Mouse (Mus musculus) liver, embryonic 14.5 days (tissue): Measurements from ENCODE around the gene Abracl. TPM values are rescaled to one million over a fixed set of nuclear protein-coding genes. Genes with fewer than 3 reads are reported as not detected.

Experiments used
- ATAC-seq: fragments of 200-750 bp; cut with Nextera tagmentation; 2 replicates; pipeline ENCODE4 v1.8.0; 2017; ENCODE audit warnings: moderate number of reproducible peaks, mild to moderate bottlenecking, moderate library complexity; ENCODE audit not compliant: insufficient read depth
- DNase-seq, 3 experiments: peaks; one replicate each; pipeline ENCODE4 v3.0.0-alpha.2; 2012 to 2013; ENCODE audit warnings: low read depth in 3 of 3, low spot score in 3 of 3
- H3K27ac ChIP-seq: fragments of 300-500 bp; sonication (generic); 2 replicates; pipeline ENCODE4 v1.5.1; 2014; ENCODE audit warnings: moderate library complexity, mild to moderate bottlenecking, control low read depth, inconsistent platforms
- H3K27me3 ChIP-seq: fragments of 300-500 bp; sonication (generic); 2 replicates; pipeline ENCODE4 v1.6.1; 2014; ENCODE audit warnings: mild to moderate bottlenecking, low read length, moderate library complexity; ENCODE audit not compliant: control insufficient read depth, insufficient read depth
- H3K36me3 ChIP-seq: fragments of 300-500 bp; sonication (generic); replicated peaks from 2 replicates; pipeline ENCODE4 v1.6.1; 2014; ENCODE audit warnings: low read depth; ENCODE audit not compliant: control insufficient read depth, insufficient read depth
- H3K4me1 ChIP-seq, 2 experiments: fragments of 200-500 bp in 1 of 2; fragments of 300-500 bp in 1 of 2; sonication (generic) in 1 of 2; replicated peaks; 2 replicates each; pipeline ENCODE4 v1.6.1; 2012 to 2014; ENCODE audit warnings: antibody characterized with exemption in 1 of 2, inconsistent platforms in 1 of 2, low read length in 1 of 2; ENCODE audit not compliant: control insufficient read depth in 2 of 2, insufficient read depth in 2 of 2
- H3K4me2 ChIP-seq: fragments of 300-500 bp; sonication (generic); 2 replicates; pipeline ENCODE4 v1.6.1; 2014; ENCODE audit warnings: low read depth, mild to moderate bottlenecking, control low read depth, moderate library complexity
- H3K4me3 ChIP-seq, 2 experiments: fragments of 200-500 bp in 1 of 2; fragments of 300-500 bp in 1 of 2; sonication (generic) in 1 of 2; 2 replicates each; pipeline ENCODE4 v1.5.1; 2012 to 2014; ENCODE audit warnings: low read depth in 2 of 2, low read length in 2 of 2, mild to moderate bottlenecking in 2 of 2, control low read depth in 1 of 2, inconsistent platforms in 1 of 2, moderate library complexity in 1 of 2; ENCODE audit not compliant: insufficient read depth in 1 of 2
- H3K9ac ChIP-seq: fragments of 300-500 bp; sonication (generic); replicated peaks from 2 replicates; pipeline ENCODE4 v1.6.1; 2014; ENCODE audit warnings: mild to moderate bottlenecking, control low read depth, moderate library complexity
- H3K9me3 ChIP-seq: fragments of 300-500 bp; sonication (generic); 2 replicates; pipeline ENCODE4 v1.6.1; 2016; ENCODE audit warnings: low read length, mixed read lengths; ENCODE audit not compliant: control insufficient read depth
- CTCF ChIP-seq: IDR thresholded peaks from 2 replicates; pipeline ENCODE4 v1.5.1; 2016; ENCODE audit warnings: antibody characterized with exemption, low read depth, control low read depth
- EP300 ChIP-seq: IDR thresholded peaks from 2 replicates; pipeline ENCODE4 v1.6.1; 2016; ENCODE audit warnings: antibody characterized with exemption, low read depth
- WGBS: fragments of 180-500 bp; shearing (Covaris S2); extraction: QIAGEN DNeasy Blood & Tissue Kit; methylation state at CpG from one replicate; pipeline ENCODE4 v1.1.7; 2014; ENCODE audit not compliant: insufficient replicate concordance; 5-methylcytosine and 5-hydroxymethylcytosine counted together
- polyA plus RNA-seq, 2 experiments: library from polyadenylated mRNA; depleted of rRNA in 1 of 2; stranded (reverse) in 1 of 2; unstranded in 1 of 2; fragments of >200 nt; fragmentation: Nextera tagmentation in 1 of 2; extraction: Ambion mirVana in 1 of 2; gene quantifications; 2 replicates each; pipeline versions ENCODE4 v1.2.1 to v1.2.3; 2012 to 2014

The Abracl gene
- polyA plus RNA-seq, 2 experiments = 37.2 to 71.1 TPM

DNA sequence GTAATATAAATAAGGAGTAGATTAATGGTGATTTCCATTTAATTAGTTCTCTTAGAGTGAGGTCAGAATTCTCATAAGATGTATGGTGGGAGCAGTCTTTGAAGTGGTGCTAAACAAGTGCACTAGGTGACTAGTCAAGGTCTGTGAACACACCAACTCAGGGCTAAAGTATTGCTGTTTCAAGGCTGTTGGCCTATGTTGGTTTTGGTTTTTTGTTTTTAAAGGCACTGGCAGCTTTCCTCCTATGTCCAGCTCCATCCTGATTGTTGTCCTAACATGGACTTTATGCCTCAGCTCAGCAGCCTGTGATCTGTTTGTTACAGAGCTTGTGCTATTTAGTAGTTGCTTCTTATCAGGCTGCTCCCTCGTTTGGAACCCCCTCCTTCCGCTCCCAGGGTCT lies 45.8 kb upstream of the Abracl start:
- no peak overlapping the region for H3K9ac ChIP-seq
- no peak overlapping the region for H3K27ac ChIP-seq
- peaks cover 0 to 19% of the 10 kb centered on the region in 2 experiments; a peak in 3 of 4 replicates for H3K4me1 ChIP-seq
- no peak for TF ChIP-seq EP300
- TF ChIP-seq CTCF = no peak
- DNase-seq = no peak
- WGBS = 46% methylated on average over 2 of the region's 2 CpGs
- ATAC-seq = no peak
- H3K27me3 ChIP-seq = no peaks in the 10 kb centered on the region
- H3K4me2 ChIP-seq = no peak overlapping the region
- no peaks in the 10 kb centered on the region for H3K9me3 ChIP-seq
- H3K4me3 ChIP-seq = no peak overlapping the region
- H3K36me3 ChIP-seq = no peaks in the 10 kb centered on the region

DNA sequence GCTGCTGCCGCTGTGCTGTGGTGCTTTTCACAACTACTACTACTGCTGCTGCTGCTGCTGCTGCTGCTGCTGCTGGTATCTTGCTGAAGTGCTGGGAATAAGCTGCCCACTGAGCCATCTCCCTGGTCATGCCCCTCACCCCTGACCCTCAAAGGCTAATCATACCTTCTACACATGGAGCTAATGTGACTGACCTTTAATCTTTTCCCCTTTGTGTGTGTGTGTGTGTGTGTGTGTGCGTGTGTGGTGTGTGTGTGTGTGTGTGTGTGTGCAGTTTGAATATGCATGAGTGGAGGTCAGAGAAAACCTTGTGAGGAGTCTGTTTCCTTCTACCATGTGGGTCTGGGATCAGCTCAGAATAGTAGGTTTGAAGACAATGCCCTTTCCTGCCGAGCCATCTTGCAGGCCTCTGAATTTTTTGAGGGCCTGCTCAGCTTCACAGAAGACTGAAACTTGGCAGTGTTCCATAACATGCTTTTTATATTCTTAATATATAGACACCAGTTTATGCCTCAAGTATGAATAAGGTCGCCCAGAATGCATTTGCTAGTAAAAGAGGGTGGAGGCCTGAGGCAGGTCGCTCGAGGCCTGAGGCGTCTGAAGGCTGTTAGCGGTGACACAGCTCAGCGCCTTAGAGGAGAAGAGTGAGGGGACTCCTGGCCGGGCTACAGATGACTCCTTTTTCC lies 44.8 kb upstream of the Abracl start:
- WGBS = 65% methylated on average over 10 of the region's 10 CpGs
- no peaks in the 10 kb centered on the region for H3K27me3 ChIP-seq
- peaks cover 0 to 16% of the 10 kb centered on the region in 2 experiments; a peak in 3 of 4 replicates for H3K4me1 ChIP-seq
- no peaks in the 10 kb centered on the region for H3K36me3 ChIP-seq
- H3K27ac ChIP-seq = no peak overlapping the region
- no peak for TF ChIP-seq CTCF
- no peak for TF ChIP-seq EP300
- H3K9me3 ChIP-seq = no peaks in the 10 kb centered on the region
- DNase-seq (no peak), ATAC-seq (no peak)
- H3K4me3 ChIP-seq = no peak overlapping the region
- H3K9ac ChIP-seq = no peak overlapping the region
- H3K4me2 ChIP-seq = no peak overlapping the region

DNA sequence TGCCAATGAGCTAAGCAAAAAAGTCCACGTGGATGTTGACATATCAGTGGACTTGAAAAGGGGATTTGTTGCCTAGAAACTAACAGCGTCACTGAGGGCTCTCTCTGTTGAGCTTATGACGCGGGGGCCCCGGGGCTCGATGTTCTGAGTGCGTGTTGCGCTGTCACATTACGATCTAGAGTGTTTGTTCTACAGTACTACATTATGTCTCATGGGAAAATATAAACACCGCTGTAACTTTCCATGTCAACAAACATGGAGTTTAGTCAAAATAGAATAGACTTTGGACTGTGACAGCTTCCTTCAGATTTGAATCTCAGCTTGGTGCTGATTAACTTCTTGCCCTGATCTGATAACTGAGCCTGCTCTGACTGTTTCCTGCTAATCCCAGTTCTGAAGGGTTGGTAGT lies 42.9 kb upstream of the Abracl start:
- no peak overlapping the region for H3K27ac ChIP-seq
- TF ChIP-seq CTCF (no peak), EP300 (no peak)
- DNase-seq (no peak), ATAC-seq (0 out of 2 replicates have a peak, but pooled peaks have one; percentile 24)
- no peak overlapping the region for H3K4me3 ChIP-seq
- no peaks in the 10 kb centered on the region for H3K36me3 ChIP-seq
- no peak overlapping the region for H3K4me2 ChIP-seq
- H3K9me3 ChIP-seq = no peaks in the 10 kb centered on the region
- 78% methylated on average over 10 of the region's 10 CpGs for WGBS
- no peak overlapping the region for H3K9ac ChIP-seq
- peaks cover 0 to 18% of the 10 kb centered on the region in 2 experiments; a peak in 3 of 4 replicates for H3K4me1 ChIP-seq
- H3K27me3 ChIP-seq = no peaks in the 10 kb centered on the region

DNA sequence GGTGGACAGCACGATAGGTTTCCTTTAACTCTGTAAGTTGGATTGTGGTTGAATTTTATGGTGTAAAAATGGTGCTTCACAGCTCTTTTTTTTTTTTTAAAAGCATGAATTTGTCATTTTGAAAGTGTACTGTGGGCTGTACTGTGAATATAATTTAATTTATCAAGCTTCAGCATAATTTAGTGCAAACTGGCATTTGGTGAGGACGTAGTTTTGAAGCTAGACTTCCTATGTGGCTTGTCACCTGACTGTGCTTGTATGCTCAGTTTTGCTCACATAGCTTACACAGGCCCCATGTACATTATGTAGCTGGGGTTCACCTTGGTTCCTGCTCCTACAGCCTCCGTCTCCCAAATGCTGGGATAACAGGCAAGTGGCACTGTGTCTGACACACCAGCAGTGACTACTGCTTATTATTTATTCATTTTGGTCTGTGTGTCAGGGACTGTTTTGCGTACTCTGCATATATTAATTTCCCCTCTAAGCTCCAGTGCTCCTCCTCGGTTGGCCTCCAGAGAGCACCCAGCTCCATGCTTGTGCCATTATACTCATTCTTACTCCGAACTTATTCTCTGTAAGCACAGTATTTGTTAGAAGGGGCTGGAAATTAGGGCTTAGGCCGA lies 41.6 kb upstream of the Abracl start:
- TF ChIP-seq EP300 (no peak), CTCF (no peak)
- no peaks in the 10 kb centered on the region for H3K27me3 ChIP-seq
- H3K4me1 ChIP-seq = peaks cover 0 to 13% of the 10 kb centered on the region in 2 experiments
- no peak overlapping the region for H3K9ac ChIP-seq
- H3K9me3 ChIP-seq = no peaks in the 10 kb centered on the region
- no peak overlapping the region for H3K4me3 ChIP-seq
- H3K27ac ChIP-seq = no peak overlapping the region
- no peak overlapping the region for H3K4me2 ChIP-seq
- WGBS = 71% methylated on average over 7 of the region's 7 CpGs
- no peaks in the 10 kb centered on the region for H3K36me3 ChIP-seq
- ATAC-seq (no peak), DNase-seq (no peak)

DNA sequence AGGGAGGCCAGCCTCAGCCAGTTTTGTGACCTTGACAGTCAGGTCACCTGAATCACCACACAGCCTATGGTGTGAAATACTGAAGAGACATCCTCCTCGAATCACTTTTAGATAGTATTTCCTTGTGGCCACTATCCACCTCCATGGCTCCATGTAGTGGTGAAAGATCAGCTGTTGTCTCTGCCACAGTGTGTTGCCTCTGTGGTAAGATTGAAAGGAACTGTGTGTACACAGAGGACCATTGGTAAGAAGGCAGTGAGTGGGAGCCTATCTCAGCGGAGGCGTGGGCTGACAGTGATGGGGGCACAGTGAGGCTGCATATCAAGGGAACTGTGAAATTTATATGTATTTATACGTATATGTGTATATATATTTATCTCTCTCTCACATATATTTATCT lies 38.4 kb upstream of the Abracl start:
- ATAC-seq (no peak), DNase-seq (no peak)
- no peak for TF ChIP-seq EP300
- TF ChIP-seq CTCF = no peak
- H3K27ac ChIP-seq = no peak overlapping the region
- no peaks in the 10 kb centered on the region for H3K9me3 ChIP-seq
- WGBS = 55% methylated on average over 4 of the region's 4 CpGs
- H3K4me1 ChIP-seq = peaks cover 7 to 11% of the 10 kb centered on the region in 2 experiments
- H3K4me3 ChIP-seq = no peak overlapping the region
- no peaks in the 10 kb centered on the region for H3K36me3 ChIP-seq
- no peak overlapping the region for H3K4me2 ChIP-seq
- H3K27me3 ChIP-seq = no peaks in the 10 kb centered on the region
- H3K9ac ChIP-seq = no peak overlapping the region
